In genomic region chr15:98916016-98916415, GRCm38 (mm10) we compare ENCODE assay signal across 13 mouse cellular contexts. TPM values are rescaled to one million over a fixed set of nuclear protein-coding genes. Genes with fewer than 3 reads are reported as not detected.
DNase-seq lines count a peak whose midpoint lies in the region; ATAC-seq and TF ChIP-seq lines count a peak whose summit lies in the region.
"Had no signal": no experiment of that assay in that cellular context is flagged by ENCODE, and none has a peak within 500 bp of the region (broad histone marks: within the 10 kb centered on the region; RNA-seq: fewer than 3 reads in every experiment).

No protein-coding gene starts in this region.

- no peaks in the 10 kb centered on the region for H3K9me3 ChIP-seq in forebrain, embryonic 12.5 days
- no peaks in the 10 kb centered on the region for H3K9me3 ChIP-seq in midbrain, postnatal 0 days (ENCODE audit: low read length)
- H3K9me3 ChIP-seq: stomach, embryonic 15.5 days had no signal

- ATAC-seq in forebrain, embryonic 12.5 days (ENCODE audit: low FRiP score) = no peak
- no peak for ATAC-seq in midbrain, postnatal 0 days (ENCODE audit: low FRiP score)

- TF ChIP-seq POLR2A in kidney, adult 2 months (IDR thresholded peaks at IDR 0.05; ENCODE audit: low read depth, low read length) = no peak

- no peaks in the 10 kb centered on the region for H3K27me3 ChIP-seq in kidney, adult 2 months (replicated peaks; ENCODE audit: control insufficient read depth, insufficient read depth, low read length)
- H3K27me3 ChIP-seq in forebrain, embryonic 12.5 days = no peaks in the 10 kb centered on the region
- no peaks in the 10 kb centered on the region for H3K27me3 ChIP-seq in midbrain, postnatal 0 days (ENCODE audit: insufficient read depth, low read length)
- H3K27me3 ChIP-seq: stomach, embryonic 15.5 days had no signal

- H3K4me2 ChIP-seq in forebrain, embryonic 12.5 days = peak overlapping the region; percentile 88
- H3K4me2 ChIP-seq in midbrain, postnatal 0 days (ENCODE audit: low read depth, low read length, poor library complexity, severe bottlenecking) = peak overlapping the region; percentile 69

- no peak for TF ChIP-seq CTCF in kidney, adult 2 months (conservative IDR thresholded peaks at IDR 0.05; ENCODE audit: insufficient read depth, insufficient read length, low read depth, low read length)
- TF ChIP-seq CTCF in midbrain, postnatal 0 days (IDR thresholded peaks at IDR 0.05) = no peak

- intact Hi-C loops in left cerebral cortex, postnatal 4 days (cut with DNase I) = loop anchor here (5.0 kb wide), 1 partner anchor 34 kb away; no protein-coding TSS in a partner anchor

- peaks cover 18% of the 10 kb centered on the region for H3K4me1 ChIP-seq in kidney, adult 2 months (ENCODE audit: control insufficient read depth, insufficient read depth, low read length)
- H3K4me1 ChIP-seq in forebrain, embryonic 12.5 days = peaks cover 27% of the 10 kb centered on the region
- H3K4me1 ChIP-seq in midbrain, postnatal 0 days (ENCODE audit: insufficient read depth, low read length) = peaks cover 10% of the 10 kb centered on the region; the same call in 1 of the 2 replicates

- 78% methylated on average over 4 of the region's 4 CpGs for WGBS in kidney, adult 2 months
- WGBS in forebrain, embryonic 12.5 days = 93% methylated on average over 4 of the region's 4 CpGs
- WGBS in midbrain, postnatal 0 days = 91% methylated on average over 4 of the region's 4 CpGs

- peak overlapping the region; percentile 84 for H3K9ac ChIP-seq in forebrain, embryonic 12.5 days
- H3K9ac ChIP-seq in midbrain, postnatal 0 days (replicated peaks; ENCODE audit: low read length, poor library complexity, severe bottlenecking) = peak overlapping the region; percentile 84; the same call in 1 of the 2 replicates
- H3K9ac ChIP-seq: stomach, embryonic 15.5 days had no signal

- peak; percentile 69 for DNase-seq in kidney, adult 2 months
- DNase-seq in kidney, postnatal 14 days = no peak
- peak; percentile 61 for DNase-seq in kidney, adult 9 months
- no peak for DNase-seq in midbrain, postnatal 0 days (ENCODE audit: low spot score)
- DNase-seq in left cerebral cortex, postnatal 4 days = no peak
- DNase-seq in adrenal gland, adult 8-10 months = no peak
- no peak for DNase-seq in Muller cell, postnatal 12 days (ENCODE audit: inconsistent ontology term)
- DNase-seq: adrenal gland, postnatal 10 days; gastrocnemius, postnatal 10 days had no signal

- H3K27ac ChIP-seq in kidney, adult 2 months (ENCODE audit: insufficient read depth, low read depth, low read length) = no peak overlapping the region
- H3K27ac ChIP-seq in forebrain, embryonic 12.5 days = no peak overlapping the region
- no peak overlapping the region for H3K27ac ChIP-seq in midbrain, postnatal 0 days (ENCODE audit: low read depth, low read length)
- H3K27ac ChIP-seq: left cerebral cortex, adult 2 months; stomach, embryonic 15.5 days had no signal

- no peak overlapping the region for H3K4me3 ChIP-seq in kidney, adult 2 months (ENCODE audit: insufficient read depth, low read depth, low read length)
- peak overlapping the region; percentile 86 for H3K4me3 ChIP-seq in forebrain, embryonic 12.5 days (replicated peaks)
- H3K4me3 ChIP-seq in midbrain, postnatal 0 days (ENCODE audit: low read depth, low read length) = peak overlapping the region; percentile 91
- H3K4me3 ChIP-seq: left cerebral cortex, adult 2 months had no signal

- no peaks in the 10 kb centered on the region; the same call in 1 of the 2 replicates for H3K36me3 ChIP-seq in kidney, adult 2 months (ENCODE audit: control insufficient read depth, insufficient read depth, low read length)
- peaks cover 39% of the 10 kb centered on the region for H3K36me3 ChIP-seq in forebrain, embryonic 12.5 days (replicated peaks)
- peaks cover 21% of the 10 kb centered on the region for H3K36me3 ChIP-seq in midbrain, postnatal 0 days (ENCODE audit: insufficient read depth, low read length)

RNA-seq across cellular contexts. Expression of gene Lmbr1l, which starts 2.0 kb away (rescaled TPM):
- polyA plus RNA-seq in kidney, adult 2 months (2012; rRNA removed) = 36.1 and 50.2 TPM in 2 replicates
- polyA plus RNA-seq in forebrain, embryonic 12.5 days (2016; fragmentation: Nextera tagmentation; extraction: Ambion mirVana) = 30.6 and 41.5 TPM in 2 replicates
- 46.0 and 56.9 TPM in 2 replicates for total RNA-seq in midbrain, postnatal 0 days (2014; rRNA removed)
- polyA plus RNA-seq in midbrain, postnatal 0 days (2015; fragmentation: Nextera tagmentation; extraction: Ambion mirVana) = 19.6 and 21.7 TPM in 2 replicates
- 10 to 100 TPM; 31.4 to 42.2 TPM for total RNA-seq in left cerebral cortex, postnatal 4 days (2021)
- 10 to 100 TPM; 12.3 to 33.2 (median 27.8) TPM for total RNA-seq in adrenal gland, adult 8-10 months (2022)

RNA-seq across cellular contexts. Expression of gene Dhh, which starts 17.7 kb away (rescaled TPM):
- polyA plus RNA-seq in kidney, adult 2 months (2012; rRNA removed) = 1.2 and 1.5 TPM in 2 replicates
- polyA plus RNA-seq in forebrain, embryonic 12.5 days (2016; fragmentation: Nextera tagmentation; extraction: Ambion mirVana) = 0.45 and 0.51 TPM in 2 replicates
- total RNA-seq in midbrain, postnatal 0 days (2014; rRNA removed) = 0.38 and 0.71 TPM in 2 replicates
- polyA plus RNA-seq in midbrain, postnatal 0 days (2015; fragmentation: Nextera tagmentation; extraction: Ambion mirVana) = 0.18 and 0.22 TPM in 2 replicates
- under 1 TPM; 0.28 to 0.36 TPM for total RNA-seq in left cerebral cortex, postnatal 4 days (2021)
- total RNA-seq in adrenal gland, adult 8-10 months (2022) = 1 to 10 TPM; 1.8 to 3.8 (median 2.1) TPM
- total RNA-seq: common myeloid progenitor, adult 5-6 weeks had no signal

RNA-seq across cellular contexts. Expression of gene Tuba1b, which starts 18.3 kb away (rescaled TPM):
- 488 and 540 TPM in 2 replicates for polyA plus RNA-seq in kidney, adult 2 months (2012; rRNA removed)
- 1,790 and 1,867 TPM in 2 replicates for polyA plus RNA-seq in forebrain, embryonic 12.5 days (2016; fragmentation: Nextera tagmentation; extraction: Ambion mirVana)
- 2,522 and 3,264 TPM in 2 replicates for total RNA-seq in midbrain, postnatal 0 days (2014; rRNA removed)
- polyA plus RNA-seq in midbrain, postnatal 0 days (2015; fragmentation: Nextera tagmentation; extraction: Ambion mirVana) = 1,582 and 1,796 TPM in 2 replicates
- total RNA-seq in left cerebral cortex, postnatal 4 days (2021) = 1,000 to 10,000 TPM; 1,107 to 1,135 TPM
- total RNA-seq in adrenal gland, adult 8-10 months (2022) = 100 to 1,000 TPM; 199 to 221 (median 208) TPM

RNA-seq across cellular contexts. Expression of gene Rhebl1, which starts 21.7 kb away (rescaled TPM):
- polyA plus RNA-seq in kidney, adult 2 months (2012; rRNA removed) = 6.4 and 7.1 TPM in 2 replicates
- polyA plus RNA-seq in forebrain, embryonic 12.5 days (2016; fragmentation: Nextera tagmentation; extraction: Ambion mirVana) = 20.1 and 23.3 TPM in 2 replicates
- total RNA-seq in midbrain, postnatal 0 days (2014; rRNA removed) = 9.4 and 10.1 TPM in 2 replicates
- 30.7 and 31.1 TPM in 2 replicates for polyA plus RNA-seq in midbrain, postnatal 0 days (2015; fragmentation: Nextera tagmentation; extraction: Ambion mirVana)
- total RNA-seq in left cerebral cortex, postnatal 4 days (2021) = 10 to 100 TPM; 18.3 to 18.4 TPM
- total RNA-seq in adrenal gland, adult 8-10 months (2022) = 1 to 10 TPM; 2.8 to 7.2 (median 4.2) TPM

RNA-seq across cellular contexts. Expression of gene Gm49450, which starts 37.3 kb away (rescaled TPM):
- polyA plus RNA-seq in kidney, adult 2 months (2012; rRNA removed) = 12.0 TPM in 1 of 2 replicates, not detected in the other
- polyA plus RNA-seq in forebrain, embryonic 12.5 days (2016; fragmentation: Nextera tagmentation; extraction: Ambion mirVana) = not detected in 2 replicates
- 1,797 and 2,945 TPM in 2 replicates for total RNA-seq in midbrain, postnatal 0 days (2014; rRNA removed)
- polyA plus RNA-seq in midbrain, postnatal 0 days (2015; fragmentation: Nextera tagmentation; extraction: Ambion mirVana) = not detected in 2 replicates
- not detected for total RNA-seq in left cerebral cortex, postnatal 4 days (2021)
- not detected for total RNA-seq in adrenal gland, adult 8-10 months (2022)
- total RNA-seq: adrenal gland, postnatal 10 days; gastrocnemius, postnatal 10 days; left cerebral cortex, adult 2 months had no signal
- polyA plus RNA-seq: stomach, embryonic 15.5 days had no signal

Comparison
In these comparisons a context has a peak if more than half of its experiments do, and no peak if none do; other contexts are left out.
1. DNase-seq: peak in kidney, adult 2 months (single experiment) and kidney, adult 9 months (single experiment); none in kidney, postnatal 14 days (single experiment), midbrain, postnatal 0 days (single experiment), left cerebral cortex, postnatal 4 days (single experiment), adrenal gland, adult 8-10 months (single experiment) and Muller cell, postnatal 12 days (single experiment).
2. RNA of gene Tuba1b, which starts 18.3 kb away (total RNA-seq): 2,522 to 3,264 TPM in midbrain, postnatal 0 days and 1,107 to 1,135 TPM in left cerebral cortex, postnatal 4 days; 199 to 221 TPM in adrenal gland, adult 8-10 months; every median in the first group is over 4 times any median in the second.